Comparison of ENCODE assay signal across 8 mouse cellular contexts in the genomic region with DNA sequence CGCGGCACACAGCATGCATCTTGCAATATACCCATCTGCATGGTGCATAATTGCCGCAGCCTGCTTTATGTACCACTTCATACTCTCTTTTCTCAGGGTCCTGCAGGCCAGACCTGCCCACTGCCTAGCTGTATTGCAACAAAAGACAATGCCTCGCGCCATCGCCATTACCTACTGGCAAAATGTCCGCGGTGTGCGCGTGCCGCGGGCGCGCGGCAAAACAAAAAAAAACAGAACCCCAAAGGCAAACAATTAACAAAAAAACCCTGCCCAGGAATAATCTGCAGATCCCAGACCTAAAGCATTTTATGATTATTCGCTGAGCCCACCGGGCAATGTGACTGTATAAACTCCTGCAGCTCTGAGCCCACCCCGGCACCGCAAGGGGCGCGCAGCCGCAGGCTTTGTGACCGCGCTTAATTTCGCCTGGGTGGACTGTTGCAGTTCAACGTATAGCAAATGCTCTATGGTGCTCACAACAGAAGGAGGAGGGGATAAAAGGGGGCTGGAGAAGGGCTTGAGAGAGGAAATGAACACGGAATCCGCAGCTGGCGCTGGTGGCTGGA. TPM values are rescaled to one million over a fixed set of nuclear protein-coding genes. Genes with fewer than 3 reads are reported as not detected.
DNase-seq lines count a peak whose midpoint lies in the region; ATAC-seq lines count a peak whose summit lies in the region.

No protein-coding gene starts in this region.

- H3K9me3 ChIP-seq in heart, embryonic 14.5 days (ENCODE audit: control insufficient read depth, low read length), result peaks cover 64% of the 10 kb centered on the region
- peaks cover 69% of the 10 kb centered on the region for H3K9me3 ChIP-seq in hindbrain, embryonic 12.5 days (replicated peaks)
- peaks cover 47% of the 10 kb centered on the region for H3K9me3 ChIP-seq in midbrain, embryonic 12.5 days

- peak overlapping the region; percentile 73 for H3K4me2 ChIP-seq in heart, embryonic 14.5 days (ENCODE audit: low read length)
- peak overlapping the region; percentile 60 for H3K4me2 ChIP-seq in hindbrain, embryonic 12.5 days (replicated peaks)
- peak overlapping the region; percentile 59 for H3K4me2 ChIP-seq in midbrain, embryonic 12.5 days (replicated peaks)

- H3K4me3 ChIP-seq in heart, embryonic 14.5 days (ENCODE audit: control insufficient read depth in 1 of 2, insufficient read depth in 1 of 2, low read depth in 1 of 2, low read length in 2 of 2), result peak overlapping the region; percentile 59 to 62
- peak overlapping the region; percentile 53 for H3K4me3 ChIP-seq in hindbrain, embryonic 12.5 days
- peak overlapping the region; percentile 54 for H3K4me3 ChIP-seq in midbrain, embryonic 12.5 days

- peak overlapping the region in 1 of 2 experiments; percentile 62; a peak in 3 of 4 replicates for H3K27ac ChIP-seq in heart, embryonic 14.5 days (replicated peaks in 1 of 2; ENCODE audit: control insufficient read depth in 1 of 2, insufficient read depth in 1 of 2, low read depth in 2 of 2, low read length in 2 of 2)
- H3K27ac ChIP-seq in hindbrain, embryonic 12.5 days, result peak overlapping the region; percentile 66
- H3K27ac ChIP-seq in midbrain, embryonic 12.5 days (replicated peaks), result peak overlapping the region; percentile 46; the same call in 1 of the 2 replicates

- peaks cover 7 to 26% of the 10 kb centered on the region in 2 experiments; a peak in 3 of 4 replicates for H3K4me1 ChIP-seq in heart, embryonic 14.5 days (ENCODE audit: control insufficient read depth in 2 of 2, insufficient read depth in 2 of 2, low read length in 2 of 2)
- H3K4me1 ChIP-seq in hindbrain, embryonic 12.5 days, result peaks cover 53% of the 10 kb centered on the region
- peaks cover 43% of the 10 kb centered on the region for H3K4me1 ChIP-seq in midbrain, embryonic 12.5 days

- no peak for ATAC-seq in heart, embryonic 14.5 days (ENCODE audit: insufficient number of reproducible peaks, insufficient read depth, low FRiP score, low read depth)
- peak; percentile 9 for ATAC-seq in hindbrain, embryonic 12.5 days (ENCODE audit: low FRiP score)
- ATAC-seq in midbrain, embryonic 12.5 days (ENCODE audit: low FRiP score, low read depth), result peak; percentile 14

- no peaks in the 10 kb centered on the region for H3K36me3 ChIP-seq in heart, embryonic 14.5 days (ENCODE audit: control insufficient read depth, insufficient read depth, low read length)
- H3K36me3 ChIP-seq in hindbrain, embryonic 12.5 days, result peaks cover 7% of the 10 kb centered on the region; the same call in 1 of the 2 replicates
- H3K36me3 ChIP-seq in midbrain, embryonic 12.5 days, result no peaks in the 10 kb centered on the region

- peaks cover 32% of the 10 kb centered on the region for H3K27me3 ChIP-seq in heart, embryonic 14.5 days (ENCODE audit: control insufficient read depth, insufficient read depth, low read length)
- peaks cover 42% of the 10 kb centered on the region for H3K27me3 ChIP-seq in hindbrain, embryonic 12.5 days
- peaks cover 42% of the 10 kb centered on the region for H3K27me3 ChIP-seq in midbrain, embryonic 12.5 days

- WGBS in heart, embryonic 14.5 days, result 50% methylated on average over 29 of the region's 29 CpGs
- 49% methylated on average over 29 of the region's 29 CpGs for WGBS in hindbrain, embryonic 12.5 days
- WGBS in midbrain, embryonic 12.5 days, result 45% methylated on average over 29 of the region's 29 CpGs

- peak overlapping the region; percentile 35; the same call in 1 of the 2 replicates for H3K9ac ChIP-seq in heart, embryonic 14.5 days (ENCODE audit: low read length)
- H3K9ac ChIP-seq in hindbrain, embryonic 12.5 days, result 0 out of 2 replicates have a peak overlapping the region, but pooled peaks have one; percentile 5
- 0 out of 2 replicates have a peak overlapping the region, but pooled peaks have one; percentile 17 for H3K9ac ChIP-seq in midbrain, embryonic 12.5 days (replicated peaks)

- intact Hi-C loops in heart, postnatal 36 days (cut with DNase I), result loop anchor here (5.0 kb wide), 1 partner anchor 709 kb away; no protein-coding TSS in a partner anchor
- intact Hi-C loops in left cerebral cortex, postnatal 36 days (cut with DNase I), result loop anchor here (5.0 kb wide), 2 partner anchors 219 to 709 kb away; a partner anchor contains a TSS

- no peak for DNase-seq in heart, postnatal 36 days
- DNase-seq in MN1 (ENCODE audit: low spot score), result peak; percentile 64
- DNase-seq in left cerebral cortex, postnatal 36 days (ENCODE audit: low spot score in 2 of 2), result no peak
- no peak for DNase-seq in gastrocnemius, postnatal 25 days
- no peak for DNase-seq in adrenal gland, postnatal 4 days (ENCODE audit: low spot score in 2 of 2)

RNA-seq across cellular contexts. Expression of a gene that starts 11.9 kb away (rescaled TPM):
- 1,524 and 1,578 TPM in 2 replicates for polyA plus RNA-seq in heart, embryonic 14.5 days (2014; fragmentation: Nextera tagmentation; extraction: Ambion mirVana)
- 1,000 to 10,000 TPM; 1,171 to 1,227 TPM for total RNA-seq in heart, postnatal 36 days (2021)
- 1,701 and 1,752 TPM in 2 replicates for polyA plus RNA-seq in hindbrain, embryonic 12.5 days (2016; fragmentation: Nextera tagmentation; extraction: Ambion mirVana)
- polyA plus RNA-seq in midbrain, embryonic 12.5 days (2016; fragmentation: Nextera tagmentation; extraction: Ambion mirVana), result 1,415 and 1,424 TPM in 2 replicates
- 1,000 to 10,000 TPM; 1,724 to 1,906 TPM for total RNA-seq in left cerebral cortex, postnatal 36 days (2021)
- total RNA-seq in gastrocnemius, postnatal 25 days (2021), result 1,000 to 10,000 TPM; 1,372 to 1,510 TPM
- total RNA-seq in adrenal gland, postnatal 4 days (2021), result 1,000 to 10,000 TPM; 3,043 to 3,192 TPM

RNA-seq across cellular contexts. Expression of a gene that starts 50.5 kb away (rescaled TPM):
- 6.8 and 7.5 TPM in 2 replicates for polyA plus RNA-seq in heart, embryonic 14.5 days (2014; fragmentation: Nextera tagmentation; extraction: Ambion mirVana)
- total RNA-seq in heart, postnatal 36 days (2021), result 1 to 10 TPM; 2.4 TPM
- 13.7 and 14.5 TPM in 2 replicates for polyA plus RNA-seq in hindbrain, embryonic 12.5 days (2016; fragmentation: Nextera tagmentation; extraction: Ambion mirVana)
- polyA plus RNA-seq in midbrain, embryonic 12.5 days (2016; fragmentation: Nextera tagmentation; extraction: Ambion mirVana), result 7.4 and 8.8 TPM in 2 replicates
- 1 to 10 TPM; 3.0 TPM for total RNA-seq in left cerebral cortex, postnatal 36 days (2021)
- 1 to 10 TPM; 2.2 to 2.9 TPM for total RNA-seq in gastrocnemius, postnatal 25 days (2021)
- total RNA-seq in adrenal gland, postnatal 4 days (2021), result 1 to 10 TPM; 2.1 to 2.2 TPM
